Mouse (Mus musculus): ENCODE results near the gene Pdha1. TPM values are rescaled to one million over a fixed set of nuclear protein-coding genes. Genes with fewer than 3 reads are reported as not detected.

The Pdha1 gene
- total RNA-seq, 2 experiments from 2014 or later: 1,149 to 1,208 TPM

Other genes starting within 250 kb of the Pdha1 start
- under 1 TPM; 0.34 to 0.45 TPM for gene Map3k15, start 150.0 kb downstream of the Pdha1 start, total RNA-seq (2021)